Mouse (Mus musculus) right cerebral cortex, adult 2 months (tissue): ENCODE results near the gene Tns1.

ENCODE experiments used
- DNase-seq, 2 experiments: peaks; one replicate each; pipeline ENCODE4 v3.0.0; 2021 to 2022; ENCODE audit warnings: low spot score in 2 of 2

Tns1 gene

DNA sequence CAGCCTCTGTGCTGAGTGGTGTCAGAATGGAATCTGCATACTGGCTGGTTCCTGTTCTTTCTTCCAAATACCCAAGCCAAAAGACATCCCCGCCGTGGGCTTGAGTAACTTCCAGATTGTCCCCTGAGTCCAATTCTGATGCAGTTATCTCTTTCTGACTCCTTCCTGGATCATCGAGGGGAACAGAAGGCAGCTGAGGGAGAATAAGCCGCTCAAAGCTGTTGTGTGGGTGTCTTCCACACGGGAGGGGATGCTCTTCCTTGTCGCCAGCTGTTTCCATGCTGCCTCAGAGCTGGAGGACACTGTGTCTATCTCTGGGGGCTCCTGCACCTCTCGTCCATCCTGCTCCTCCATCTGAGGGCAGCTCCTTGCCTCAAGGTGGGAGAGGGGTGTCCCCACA lies 133.0 kb downstream of the Tns1 start:
- peak; percentile 50 to 51 for DNase-seq

DNA sequence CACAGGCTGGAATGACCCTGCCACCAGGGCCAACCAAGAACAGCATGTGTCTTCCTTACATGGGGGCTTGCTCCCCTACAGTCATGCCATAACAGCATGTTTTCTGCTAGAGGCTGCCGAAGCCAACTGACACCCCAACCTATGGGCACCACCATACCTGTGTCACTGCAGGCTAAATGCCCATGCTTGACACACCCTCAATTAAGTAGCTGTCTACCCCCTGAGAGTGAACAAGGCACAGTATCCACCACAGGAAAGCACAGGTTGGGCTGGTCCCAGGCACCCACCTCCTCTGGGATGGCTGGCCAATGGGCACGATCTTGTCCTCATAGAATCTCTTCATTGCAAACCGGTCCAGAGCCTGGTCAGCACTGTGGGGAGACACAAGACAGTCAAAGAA lies 134.2 kb downstream of the Tns1 start:
- no peak for DNase-seq

DNA sequence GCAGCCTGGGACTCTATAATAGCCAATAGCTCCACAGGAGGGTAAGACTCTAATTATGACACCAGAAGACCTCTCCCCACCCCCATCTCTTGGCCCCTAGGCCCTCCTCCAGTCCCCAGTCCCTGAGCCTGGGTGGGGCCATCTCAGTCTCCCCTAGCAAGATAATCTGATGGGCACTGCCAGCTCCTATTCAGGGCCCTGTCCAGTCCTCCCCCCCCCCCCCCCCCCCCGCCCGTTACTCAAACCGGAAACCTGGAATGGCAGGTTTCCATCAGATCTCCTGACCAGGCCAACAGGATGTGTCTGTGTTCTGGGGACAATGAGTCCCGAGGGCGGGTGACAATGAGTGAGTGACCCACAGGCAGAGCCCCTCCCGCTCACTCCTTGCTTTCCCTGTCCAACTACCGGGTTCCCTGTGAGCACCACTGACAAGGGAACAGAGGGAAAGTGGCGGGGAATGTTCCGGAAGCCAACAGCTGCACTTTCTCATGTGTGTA lies 136.5 kb downstream of the Tns1 start:
- DNase-seq, result no peak

DNA sequence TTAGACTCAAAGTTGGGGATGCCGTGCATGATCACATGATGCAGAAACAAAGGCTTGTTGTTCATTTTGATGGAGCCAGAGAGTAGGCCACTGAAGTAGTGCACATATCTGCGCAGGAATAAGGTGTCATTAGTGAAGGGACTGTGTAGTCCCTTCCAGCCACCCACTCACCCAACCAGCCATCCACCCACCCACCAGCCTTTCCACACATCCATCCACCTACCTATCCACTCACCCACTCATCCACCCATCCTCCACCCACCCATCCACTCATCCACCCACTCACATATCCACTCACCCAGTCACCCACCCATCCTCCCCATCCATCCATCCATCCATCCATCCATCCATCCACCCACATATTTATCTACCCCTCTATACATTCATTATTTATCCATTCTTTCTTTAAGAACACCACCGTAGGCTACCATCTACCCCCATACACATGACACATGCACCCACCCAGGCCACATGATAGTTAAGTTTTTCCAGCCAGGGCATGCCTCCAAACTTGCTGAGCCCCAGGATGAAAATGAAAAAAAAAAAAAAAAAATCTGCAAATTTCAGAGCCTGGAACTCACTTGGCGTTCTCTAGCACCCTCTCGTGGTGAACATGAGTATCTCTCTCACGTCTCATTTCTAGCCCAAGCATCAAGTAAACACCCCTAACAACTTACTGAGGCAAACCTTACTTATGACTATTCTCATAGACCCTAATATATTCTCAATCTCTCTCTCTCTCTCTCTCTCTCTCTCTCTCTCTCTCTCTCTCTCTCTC lies 137.8 kb downstream of the Tns1 start:
- peak; percentile 32 to 68 for DNase-seq

DNA sequence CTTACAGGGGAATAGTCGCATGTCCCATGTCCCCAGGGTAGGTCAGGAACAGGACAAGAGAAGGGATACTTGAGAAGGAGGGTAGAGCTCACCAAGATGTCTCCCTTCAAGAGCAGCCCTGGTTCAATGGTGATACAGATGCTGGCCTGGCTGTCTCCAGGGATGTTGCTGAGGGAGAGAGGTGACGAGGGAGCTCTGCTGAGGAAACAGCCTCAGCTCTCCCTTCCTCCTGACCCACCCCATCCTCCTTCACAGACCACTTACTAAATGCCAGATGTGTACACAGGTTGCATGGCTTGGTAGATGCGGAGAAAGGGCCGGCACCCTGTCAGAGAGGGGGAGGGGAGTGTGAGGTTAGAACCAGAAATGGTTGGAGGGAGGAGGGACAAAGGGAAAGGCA lies 138.6 kb downstream of the Tns1 start:
- DNase-seq, result no peak

DNA sequence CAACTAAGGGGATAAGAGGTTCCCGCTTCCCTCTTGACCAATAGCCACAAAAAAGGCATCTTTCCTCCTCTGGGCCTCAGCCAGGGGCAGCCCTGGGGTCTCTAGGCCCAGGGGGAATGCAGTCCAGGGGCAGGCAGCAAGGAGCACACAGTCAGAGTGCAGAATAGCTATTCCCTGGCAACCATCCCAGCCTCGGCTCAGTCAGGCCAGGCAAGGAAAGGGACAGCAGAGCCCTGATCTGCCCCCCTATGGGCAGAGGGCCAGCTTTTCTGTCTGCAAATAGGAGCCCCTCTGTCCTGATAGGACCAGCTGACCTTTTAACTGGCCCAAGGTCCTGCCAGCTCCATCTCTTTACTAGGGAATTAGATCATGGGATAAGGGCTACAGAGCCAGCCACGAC lies 145.0 kb downstream of the Tns1 start:
- peak in 1 of 2 experiments; percentile 43 for DNase-seq

DNA sequence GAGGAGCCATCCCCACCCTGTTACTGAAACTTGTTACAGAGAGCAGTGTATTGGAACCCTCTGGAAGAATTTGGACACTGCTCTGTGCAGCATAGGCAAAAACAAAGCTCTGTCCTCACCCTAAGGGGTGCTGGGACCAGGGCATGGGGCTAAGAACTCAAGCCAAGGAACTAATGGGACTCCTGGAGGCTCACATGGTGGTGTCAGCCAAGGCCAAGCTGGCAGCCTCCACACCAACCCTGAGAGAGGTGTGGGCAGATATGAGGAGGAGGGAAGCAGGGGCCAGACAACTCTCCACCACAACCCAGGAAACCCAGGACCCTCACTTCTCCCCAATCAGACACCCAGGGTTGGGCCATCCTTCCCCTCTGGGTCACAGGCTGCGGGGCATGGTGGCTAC lies 145.7 kb downstream of the Tns1 start:
- DNase-seq, result no peak

DNA sequence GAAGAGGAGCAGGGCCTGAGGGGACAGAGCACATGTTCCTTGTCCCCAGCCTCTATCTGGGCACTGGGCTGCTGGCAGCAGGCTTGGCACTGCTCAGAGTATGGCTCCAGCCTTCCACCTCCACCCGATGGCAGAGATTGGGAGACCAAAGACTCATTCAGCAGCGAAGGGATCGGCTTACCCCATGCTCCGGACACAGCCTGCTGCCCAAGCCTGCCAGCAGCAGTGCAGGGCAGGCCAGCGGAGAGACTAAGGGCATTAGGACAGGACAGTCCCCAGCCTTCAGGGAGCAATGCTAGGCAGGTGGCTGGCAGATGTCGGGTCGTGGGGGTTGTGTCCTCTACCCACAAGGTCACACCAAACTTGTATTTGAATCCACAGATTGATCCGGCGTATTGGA lies 150.3 kb downstream of the Tns1 start:
- DNase-seq, result no peak

DNA sequence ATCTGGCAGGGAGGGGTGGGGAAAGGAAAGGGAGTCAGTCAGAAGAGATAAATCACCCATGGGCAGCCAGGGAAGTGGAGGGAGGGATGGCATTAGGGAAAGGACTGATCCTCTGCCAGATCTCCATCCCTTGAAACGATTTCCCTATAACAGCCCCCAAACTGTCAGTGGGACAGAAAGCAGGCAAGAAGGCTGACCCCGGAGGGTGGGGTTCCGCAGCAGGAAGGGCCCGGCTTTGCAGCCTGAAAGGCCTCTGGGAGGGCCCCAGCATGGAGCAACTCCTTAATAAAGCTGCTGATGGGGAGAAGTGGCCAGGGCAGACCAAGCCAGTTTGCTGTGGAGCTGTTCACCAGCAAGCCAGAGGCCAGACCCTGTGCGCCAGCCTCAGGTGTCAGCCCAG lies 151.5 kb downstream of the Tns1 start:
- DNase-seq, result no peak

DNA sequence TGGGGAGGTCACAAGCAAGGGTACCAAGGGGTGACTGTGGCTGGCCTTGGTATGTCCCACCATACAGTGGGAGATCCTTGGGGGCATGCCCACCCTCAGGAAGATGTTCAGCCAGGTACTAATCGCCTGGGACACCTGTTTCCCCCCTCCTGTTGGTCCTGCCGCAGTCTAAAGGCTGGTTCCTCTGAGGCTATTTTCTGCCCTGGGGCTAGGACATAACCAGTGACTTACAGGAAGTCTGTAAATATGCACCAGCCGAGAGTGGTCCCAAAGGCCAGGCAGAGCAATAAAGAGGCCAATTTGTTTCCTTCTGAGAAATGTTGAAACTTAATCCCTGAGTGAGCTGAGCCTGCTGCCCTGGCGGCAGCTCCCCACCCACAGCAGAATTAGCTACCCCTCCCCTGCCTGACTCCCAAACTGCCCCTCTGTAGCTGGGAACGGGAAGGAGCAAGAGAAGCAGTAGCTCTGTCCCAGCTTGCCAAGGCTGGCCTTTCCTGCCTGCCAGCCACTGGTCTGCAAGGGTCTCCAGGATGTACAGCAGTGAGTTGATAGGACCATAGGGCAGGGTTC lies 154.0 kb downstream of the Tns1 start:
- no peak for DNase-seq

DNA sequence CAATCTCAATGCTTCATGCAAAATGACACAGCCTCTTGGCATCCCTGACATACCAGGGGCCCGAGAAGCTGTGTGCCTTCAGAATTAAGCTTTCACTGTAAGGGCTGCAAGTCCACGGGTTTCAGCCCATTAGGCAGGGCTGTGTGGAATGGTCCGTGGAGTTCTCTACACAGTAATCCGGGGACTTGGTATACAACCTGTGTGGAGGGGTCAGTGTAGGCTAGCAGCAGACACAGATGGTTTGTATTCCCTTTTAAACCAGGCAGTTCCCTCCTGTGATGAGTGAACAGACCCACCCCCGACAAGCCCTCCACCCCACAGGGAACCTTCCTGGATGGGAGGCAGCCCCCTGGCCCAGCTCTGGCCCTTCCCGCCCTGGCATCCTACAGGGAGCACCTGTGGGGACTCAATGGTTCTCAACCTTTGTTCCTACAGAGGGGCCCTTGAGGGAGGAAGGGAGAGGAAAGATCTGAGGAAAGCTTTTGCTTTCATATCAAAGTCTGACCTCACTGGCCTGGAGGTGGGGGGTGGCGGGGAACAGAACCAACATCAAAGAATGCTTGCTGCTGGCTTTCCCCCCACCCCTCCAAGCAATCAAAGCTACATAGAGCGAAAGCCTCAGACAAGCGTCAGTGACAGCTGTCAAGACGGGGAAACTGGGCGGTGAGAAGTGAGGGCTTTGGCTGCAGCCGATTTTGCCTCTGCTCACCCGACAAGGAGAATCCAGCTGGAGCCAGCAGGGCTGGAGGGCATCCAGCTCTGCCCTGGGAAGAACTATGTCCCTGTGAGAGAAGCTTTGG lies 155.3 kb downstream of the Tns1 start:
- no peak for DNase-seq

DNA sequence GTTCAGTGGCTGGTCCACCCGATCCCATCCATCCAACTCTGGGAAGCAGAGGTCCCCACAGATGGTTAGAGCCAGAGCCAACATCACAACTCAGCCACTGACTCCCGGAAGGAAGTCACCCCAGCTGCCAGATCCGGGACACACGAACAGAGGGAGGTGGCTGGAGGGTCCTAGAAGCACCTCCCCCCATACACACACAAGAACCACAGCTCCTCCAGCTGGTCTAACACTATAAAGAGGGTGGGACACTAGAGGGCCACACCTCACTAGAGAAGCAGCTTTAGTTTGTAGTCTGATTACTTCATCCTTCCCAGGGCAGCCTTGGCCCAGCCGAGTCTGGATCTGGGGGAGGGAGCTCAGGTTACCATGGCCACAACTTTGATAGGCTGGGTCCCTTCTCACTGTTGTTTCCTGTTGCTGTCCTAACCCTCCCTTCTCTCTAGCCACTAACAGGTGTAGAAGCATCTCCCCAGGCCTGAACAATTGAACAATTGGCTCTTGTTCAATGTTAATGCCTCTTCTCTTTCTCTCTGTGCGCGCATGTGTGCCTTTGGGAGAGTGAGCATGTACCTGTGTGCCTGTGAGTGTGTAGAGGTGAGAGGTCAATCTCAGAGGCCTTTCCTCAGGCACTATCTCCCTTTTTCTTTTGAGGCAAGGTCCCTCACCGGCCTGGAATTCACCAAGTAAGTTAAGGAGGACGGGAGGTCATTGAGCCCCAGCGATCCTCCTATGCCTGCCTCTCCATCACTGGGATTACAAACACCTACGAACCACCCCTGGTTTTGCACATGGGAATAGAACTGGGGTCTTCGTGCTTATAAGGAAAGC lies 157.6 kb downstream of the Tns1 start:
- no peak for DNase-seq

DNA sequence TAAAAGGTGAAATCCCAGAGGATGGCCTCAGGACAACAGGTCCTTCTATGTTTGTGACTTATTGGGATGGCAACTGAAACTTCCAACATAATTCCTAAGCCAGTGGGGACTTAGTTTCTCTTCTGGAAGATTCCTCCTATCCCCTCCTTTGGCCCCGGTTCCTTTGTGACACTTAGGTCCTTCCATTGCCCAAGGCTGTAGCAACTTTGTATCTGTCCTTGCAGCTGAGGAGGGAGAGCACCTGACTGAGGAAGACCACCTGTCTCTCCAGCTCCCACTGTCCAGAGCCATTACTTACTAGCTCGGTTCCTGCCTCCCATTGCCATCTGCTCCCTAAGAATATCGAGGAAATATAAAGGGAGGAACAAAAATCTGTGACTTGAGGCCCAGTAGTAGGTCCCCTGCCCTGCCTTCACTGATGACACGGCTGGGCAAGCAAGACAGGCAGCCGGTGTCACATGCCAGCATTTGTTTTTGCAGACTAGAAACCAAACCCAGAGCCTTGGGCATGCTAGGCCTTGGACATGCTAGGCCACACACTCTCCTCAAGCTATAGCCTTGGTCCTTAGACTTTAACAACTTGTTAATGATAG lies 160.0 kb downstream of the Tns1 start:
- no peak for DNase-seq

DNA sequence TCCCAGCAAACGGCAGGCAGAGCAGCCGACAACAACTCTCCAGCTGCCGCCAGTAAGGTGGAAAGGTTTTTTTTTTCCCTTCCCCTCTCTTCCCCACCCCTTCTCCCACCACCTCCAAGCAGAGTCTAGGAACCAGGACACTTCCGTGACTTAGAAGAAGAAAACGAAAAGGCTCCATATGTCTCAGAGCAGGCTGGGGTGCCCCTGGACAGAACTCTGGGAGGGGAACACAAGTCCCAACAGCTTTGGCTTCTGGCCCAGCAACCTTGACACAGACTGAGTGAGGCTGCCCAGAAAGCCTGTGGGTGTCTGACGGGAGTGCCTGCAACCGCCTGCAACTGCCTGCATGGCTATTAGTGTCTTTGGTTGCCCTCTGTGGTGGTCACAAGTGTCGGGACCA lies 160.6 kb downstream of the Tns1 start:
- DNase-seq, result no peak

DNA sequence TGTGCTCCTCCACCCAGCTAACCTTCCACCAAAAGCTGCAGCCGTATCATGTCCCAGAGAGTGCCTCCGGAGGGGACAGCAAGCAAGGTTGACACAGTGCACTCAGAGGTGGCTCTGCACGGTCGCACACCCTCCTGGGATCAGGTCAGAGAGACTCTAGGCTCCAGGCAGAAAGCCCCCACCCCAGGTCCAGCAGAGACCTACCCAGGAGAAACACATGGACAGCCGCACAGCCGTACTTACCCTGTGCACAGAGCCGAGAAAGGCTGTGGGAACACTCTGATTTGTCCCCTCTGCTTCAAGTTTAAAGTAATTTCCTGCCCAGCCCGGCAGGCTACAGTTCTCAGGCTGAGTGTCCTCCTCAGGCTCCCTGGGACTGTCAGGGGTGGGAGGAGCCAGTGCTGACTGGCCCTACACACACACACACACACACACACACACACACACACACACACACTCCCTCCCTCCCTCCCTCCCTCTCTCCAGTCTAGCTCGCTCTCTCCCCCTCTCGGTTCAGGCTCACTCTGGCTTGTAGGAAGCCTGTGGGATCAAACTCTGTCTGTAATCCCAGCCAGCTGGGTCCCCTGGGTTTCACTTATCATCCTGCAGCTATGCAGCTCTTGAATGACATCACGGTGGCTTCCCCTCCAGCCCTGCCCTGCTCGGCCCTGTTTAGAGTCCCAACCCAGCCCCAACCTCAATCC lies 161.4 kb downstream of the Tns1 start:
- DNase-seq, result peak in 1 of 2 experiments; percentile 17

DNA sequence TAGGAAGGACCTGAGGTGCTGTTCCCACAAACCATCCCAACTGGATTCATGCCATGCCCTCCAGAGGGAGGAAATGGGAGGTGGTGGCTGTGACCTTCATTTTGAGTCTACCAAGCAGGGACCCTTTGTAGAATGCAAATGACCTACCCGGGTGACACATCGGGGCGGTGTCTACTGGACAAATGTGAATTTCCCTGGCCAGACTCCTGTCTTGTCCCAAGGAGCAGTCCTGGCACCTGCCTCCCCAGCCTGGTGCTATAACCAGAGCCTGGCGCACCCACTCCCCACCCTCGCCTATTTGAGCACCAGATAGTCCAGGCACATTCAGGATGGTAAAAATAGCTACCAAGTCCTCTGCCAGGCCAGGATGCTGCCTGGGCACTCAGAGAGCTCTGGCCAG lies 162.2 kb downstream of the Tns1 start:
- no peak for DNase-seq

DNA sequence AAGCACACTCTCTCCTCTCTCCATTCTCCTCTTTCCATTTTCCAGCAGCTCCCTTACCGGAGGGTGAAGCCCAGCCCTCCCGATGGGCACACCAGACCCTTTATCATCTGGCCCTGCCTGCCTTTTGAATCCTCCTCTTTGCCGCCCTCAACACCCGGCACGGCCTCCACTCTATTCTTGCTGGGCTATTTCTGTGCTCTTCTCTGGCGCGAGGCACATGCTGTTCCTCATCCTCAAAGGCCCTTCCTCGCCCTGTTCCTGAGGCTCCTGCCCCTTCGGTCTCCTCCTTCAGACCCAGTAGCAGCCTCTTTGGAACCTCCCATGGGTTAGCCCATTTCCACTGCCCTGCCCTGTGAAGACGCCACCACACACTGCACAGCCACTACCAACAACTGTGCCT lies 164.5 kb downstream of the Tns1 start:
- no peak for DNase-seq

DNA sequence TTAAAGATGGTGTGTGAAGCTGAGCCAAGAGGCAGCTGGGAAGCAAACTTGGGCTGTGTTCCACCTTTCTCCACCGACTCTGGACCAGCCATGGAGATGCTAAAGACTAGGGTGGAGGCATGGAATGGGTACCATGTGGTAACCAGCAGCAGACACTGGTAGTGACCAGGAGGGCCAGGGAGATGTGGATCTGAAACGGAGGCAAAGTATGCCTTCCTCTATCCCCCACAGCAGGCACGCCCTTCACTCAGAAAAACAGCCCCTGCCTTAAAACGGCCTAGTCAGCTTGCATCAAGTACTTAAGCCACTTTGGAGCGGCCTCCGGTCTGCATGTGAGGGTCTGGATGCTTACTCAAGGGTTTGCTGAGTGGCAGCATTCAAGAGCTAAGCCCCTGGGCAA lies 164.9 kb downstream of the Tns1 start:
- no peak for DNase-seq

DNA sequence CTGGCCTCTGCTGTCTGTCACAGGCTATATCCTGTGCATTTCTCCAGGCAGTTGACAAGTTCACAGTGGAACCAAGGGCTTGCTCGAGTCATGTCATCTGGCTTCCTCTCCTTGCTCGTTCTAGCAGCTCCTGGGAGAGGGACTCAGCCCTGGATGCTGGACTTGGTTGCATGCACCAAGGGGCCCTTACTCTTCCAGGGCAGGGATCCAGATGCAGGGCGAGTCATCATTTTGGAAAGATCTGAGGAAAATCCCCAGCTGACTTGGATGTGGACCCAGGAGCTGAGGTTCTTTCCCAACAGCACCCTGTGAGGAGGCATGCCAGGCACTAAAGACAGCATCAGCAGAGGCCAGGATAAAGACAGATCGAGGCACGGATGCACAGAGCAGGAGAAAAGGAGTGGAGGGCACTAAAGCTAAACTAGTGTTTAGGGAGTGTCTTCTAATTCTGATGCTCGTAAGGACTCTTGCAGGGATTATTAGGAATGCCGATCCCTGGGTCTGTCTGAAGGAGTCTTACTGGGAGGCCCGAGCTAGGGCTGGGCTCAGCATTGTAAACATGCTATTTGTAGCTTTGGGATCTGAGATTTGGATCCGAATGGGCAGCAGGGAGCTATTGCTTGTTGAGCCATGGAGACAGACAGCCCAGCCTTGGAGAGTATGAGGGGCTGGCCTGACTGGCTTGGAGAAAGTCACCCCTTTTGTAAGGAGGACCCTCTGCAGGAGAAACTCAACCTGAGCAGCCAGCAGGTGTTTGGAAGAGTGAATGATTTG lies 165.9 kb downstream of the Tns1 start:
- DNase-seq, result no peak

DNA sequence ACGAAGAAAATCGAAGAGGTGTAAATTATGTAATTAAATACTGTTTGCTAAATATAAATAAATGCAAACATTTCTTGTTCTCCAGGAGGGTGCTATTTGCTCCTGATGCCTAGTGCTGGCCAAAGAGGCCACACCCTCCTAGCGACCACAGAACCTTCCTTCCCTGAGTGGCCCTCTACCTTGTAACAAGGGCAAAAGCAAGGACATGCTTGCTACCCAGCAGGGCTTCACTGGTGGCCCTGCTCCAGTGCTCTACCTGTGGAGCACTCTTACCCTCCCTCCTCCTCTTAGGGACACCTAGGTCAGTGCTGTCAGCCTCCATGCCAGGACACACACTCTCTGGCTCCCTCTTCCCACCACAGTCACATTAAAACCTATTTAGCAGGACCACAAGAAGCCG lies 166.8 kb downstream of the Tns1 start:
- no peak for DNase-seq
